Mouse (Mus musculus): ENCODE measurements around the gene Abca8b. TPM values are rescaled to one million over a fixed set of nuclear protein-coding genes. Genes with fewer than 3 reads are reported as not detected.

Abca8b gene
- total and polyA plus RNA-seq, 3 experiments = 0.58 to 12.6 (median 6.5) TPM

Other genes starting within 250 kb of the Abca8b start
- not detected for gene 1700012B07Rik, start 167.8 kb downstream of the Abca8b start, total RNA-seq (2021)
- gene 1700012B07Rik, start 167.8 kb downstream of the Abca8b start, polyA plus RNA-seq (2012; rRNA removed) = not detected in 2 replicates
- 10 to 100 TPM; 36.7 to 51.1 TPM for gene Abca8a, start 100.1 kb upstream of the Abca8b start, total RNA-seq (2021)
- gene Abca8a, start 100.1 kb upstream of the Abca8b start, polyA plus RNA-seq (2012; rRNA removed) = 2.5 and 2.6 TPM in 2 replicates
- 10 to 100 TPM; 19.0 to 21.3 TPM for gene Abca9, start 172.4 kb upstream of the Abca8b start, total RNA-seq (2021)
- gene Abca9, start 172.4 kb upstream of the Abca8b start, polyA plus RNA-seq (2012; rRNA removed) = 0.42 TPM in 2 replicates